Mouse (Mus musculus) midbrain, embryonic 14.5 days (tissue): ENCODE data around the gene Odf2. TPM values are rescaled to one million over a fixed set of nuclear protein-coding genes. Genes with fewer than 3 reads are reported as not detected.
"Not testable (repeated sequence)": the region's sequence is repeated elsewhere in the genome, so short reads cannot be mapped to it uniquely, and the experiment has no call there.

Experiments used
- ATAC-seq: fragments of 200-750 bp; cut with Nextera tagmentation; 2 replicates; pipeline ENCODE4 v1.8.0; 2017; ENCODE audit warnings: moderate number of reproducible peaks, moderate library complexity; ENCODE audit not compliant: low FRiP score, low TSS enrichment
- DNase-seq: peaks from one replicate; pipeline ENCODE4 v3.0.0-alpha.2; 2015
- H3K27ac ChIP-seq: fragments of 300-500 bp; sonication (generic); replicated peaks from 2 replicates; pipeline ENCODE4 v1.5.1; 2014; ENCODE audit warnings: mild to moderate bottlenecking, low read depth, low read length, moderate library complexity
- H3K27me3 ChIP-seq: fragments of 300-500 bp; sonication (generic); 2 replicates; pipeline ENCODE4 v1.6.1; 2014; ENCODE audit warnings: low read length, control low read depth, mixed read lengths; ENCODE audit not compliant: control insufficient read depth, insufficient read depth
- H3K36me3 ChIP-seq: fragments of 300-500 bp; sonication (generic); 2 replicates; pipeline ENCODE4 v1.6.1; 2014; ENCODE audit warnings: low read length, control low read depth; ENCODE audit not compliant: control insufficient read depth, insufficient read depth
- H3K4me1 ChIP-seq: fragments of 300-500 bp; sonication (generic); 2 replicates; pipeline ENCODE4 v1.6.1; 2014; ENCODE audit warnings: mild to moderate bottlenecking, antibody characterized with exemption, low read length, control low read depth; ENCODE audit not compliant: control insufficient read depth, insufficient read depth
- H3K4me2 ChIP-seq: fragments of 300-500 bp; sonication (generic); 2 replicates; pipeline ENCODE4 v1.6.1; 2014; ENCODE audit warnings: mild to moderate bottlenecking, low read length, moderate library complexity
- H3K4me3 ChIP-seq: fragments of 300-500 bp; sonication (generic); replicated peaks from 2 replicates; pipeline ENCODE4 v1.5.1; 2014; ENCODE audit warnings: low read depth, low read length
- H3K9ac ChIP-seq: fragments of 300-500 bp; sonication (generic); replicated peaks from 2 replicates; pipeline ENCODE4 v1.6.1; 2014; ENCODE audit warnings: mild to moderate bottlenecking, low read length, moderate library complexity
- H3K9me3 ChIP-seq: fragments of 300-500 bp; sonication (generic); 2 replicates; pipeline ENCODE4 v1.6.1; 2016; ENCODE audit warnings: low read length, control low read depth, mixed read lengths; ENCODE audit not compliant: control insufficient read depth
- WGBS: fragments of 180-500 bp; shearing (Covaris S2); extraction: QIAGEN DNeasy Blood & Tissue Kit; methylation state at CpG from one replicate; pipeline ENCODE4 v1.1.7; 2014; 5-methylcytosine and 5-hydroxymethylcytosine counted together
- polyA plus RNA-seq: library from polyadenylated mRNA; unstranded; fragments of >200 nt; fragmentation: Nextera tagmentation; extraction: Ambion mirVana; gene quantifications from 2 replicates; pipeline ENCODE4 v1.2.1, GENCODE M21; 2014

The Odf2 gene
- polyA plus RNA-seq, 1 experiment from 2014 or later, result 60.3 TPM

DNA sequence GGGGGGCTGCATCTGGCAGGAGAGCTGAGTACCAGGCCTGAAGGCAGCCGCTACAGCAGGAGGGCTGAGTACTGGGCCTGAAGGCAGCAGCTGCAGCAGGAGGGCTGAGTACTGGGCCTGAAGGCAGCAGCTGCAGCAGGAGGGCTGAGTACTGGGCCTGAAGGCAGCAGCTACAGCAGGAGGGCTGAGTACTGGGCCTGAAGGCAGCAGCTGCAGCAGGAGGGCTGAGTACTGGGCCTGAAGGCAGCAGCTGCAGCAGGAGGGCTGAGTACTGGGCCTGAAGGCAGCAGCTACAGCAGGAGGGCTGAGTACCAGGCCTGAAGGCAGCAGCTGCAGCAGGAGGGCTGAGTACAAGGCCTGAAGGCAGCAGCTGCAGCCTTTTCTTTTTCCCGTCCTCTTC is 19.1 kb downstream of the Odf2 start:
- DNase-seq, H3K4me2 ChIP-seq, ATAC-seq, H3K27me3 ChIP-seq, H3K9me3 ChIP-seq, H3K27ac ChIP-seq, H3K4me1 ChIP-seq, H3K9ac ChIP-seq, H3K4me3 ChIP-seq: not testable (repeated sequence)
- WGBS, result 87% methylated on average over 2 of the region's 2 CpGs
- H3K36me3 ChIP-seq, result peaks cover 86% of the 10 kb centered on the region

DNA sequence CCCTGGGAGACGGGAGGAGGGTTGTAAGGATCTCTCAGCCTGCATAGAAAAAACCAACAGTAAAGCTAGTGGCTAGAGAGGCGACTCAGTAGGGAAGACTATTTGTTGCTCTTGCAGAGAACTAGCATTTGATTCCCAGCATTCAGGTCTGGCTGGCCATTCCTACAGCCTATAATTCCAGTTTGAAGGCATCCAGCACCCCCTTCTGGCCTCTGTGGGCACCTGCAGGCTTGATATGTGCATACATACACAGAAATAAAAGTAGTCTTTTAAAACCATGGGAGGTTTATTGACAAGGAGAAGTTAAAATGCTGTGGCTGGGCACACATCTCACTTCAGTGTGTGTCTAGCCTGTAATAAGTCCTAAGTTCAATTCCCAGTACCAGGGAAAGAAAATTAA is 21.0 kb downstream of the Odf2 start:
- no peaks in the 10 kb centered on the region for H3K9me3 ChIP-seq
- no peak overlapping the region for H3K4me3 ChIP-seq
- no peak for ATAC-seq
- H3K4me2 ChIP-seq, result no peak overlapping the region
- WGBS, result 85% methylated on average over 2 of the region's 2 CpGs
- H3K36me3 ChIP-seq, result peaks cover 83% of the 10 kb centered on the region
- DNase-seq, result peak; percentile 16
- H3K4me1 ChIP-seq, result no peaks in the 10 kb centered on the region
- H3K27ac ChIP-seq, result no peak overlapping the region
- no peaks in the 10 kb centered on the region for H3K27me3 ChIP-seq
- no peak overlapping the region for H3K9ac ChIP-seq

DNA sequence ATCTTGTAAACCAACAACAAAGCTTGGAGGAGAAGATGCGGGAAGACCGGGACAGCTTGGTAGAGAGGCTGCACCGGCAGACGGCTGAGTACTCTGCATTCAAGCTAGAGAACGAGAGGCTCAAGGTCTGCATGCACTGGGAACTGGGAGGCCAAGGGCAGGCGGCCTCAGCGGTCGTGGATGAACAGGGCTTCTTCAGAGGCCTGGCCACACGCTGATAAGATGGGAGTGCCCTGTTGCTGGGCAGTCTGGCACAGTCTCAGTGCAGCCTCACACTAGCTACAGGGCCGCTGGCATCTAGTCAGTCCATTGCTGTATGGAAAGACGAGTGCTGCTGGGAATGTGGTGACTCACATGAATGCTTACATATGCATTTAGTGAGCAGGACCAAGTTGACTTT is 28.6 kb downstream of the Odf2 start:
- Histone ChIP-seq H3K27me3 (no peaks in the 10 kb centered on the region), H3K9ac (no peak overlapping the region), H3K4me2 (no peak overlapping the region), H3K27ac (no peak overlapping the region), H3K36me3 (peaks cover 89% of the 10 kb centered on the region), H3K4me1 (no peaks in the 10 kb centered on the region), H3K9me3 (no peaks in the 10 kb centered on the region), H3K4me3 (no peak overlapping the region)
- DNase-seq (no peak), ATAC-seq (no peak)
- WGBS, result 93% methylated on average over 11 of the region's 11 CpGs

- DNase-seq, result peak; percentile 41
- Histone ChIP-seq H3K4me2 (no peak overlapping the region), H3K27me3 (no peaks in the 10 kb centered on the region), H3K4me1 (no peaks in the 10 kb centered on the region), H3K9me3 (no peaks in the 10 kb centered on the region), H3K27ac (no peak overlapping the region), H3K9ac (no peak overlapping the region), H3K36me3 (peaks cover 94% of the 10 kb centered on the region), H3K4me3 (no peak overlapping the region)
- 68% methylated on average over 11 of the region's 11 CpGs for WGBS
- no peak for ATAC-seq
Observed at GRCm38 (mm10) chr2:29922011-29922410, 33.0 kb downstream of the Odf2 start.

DNA sequence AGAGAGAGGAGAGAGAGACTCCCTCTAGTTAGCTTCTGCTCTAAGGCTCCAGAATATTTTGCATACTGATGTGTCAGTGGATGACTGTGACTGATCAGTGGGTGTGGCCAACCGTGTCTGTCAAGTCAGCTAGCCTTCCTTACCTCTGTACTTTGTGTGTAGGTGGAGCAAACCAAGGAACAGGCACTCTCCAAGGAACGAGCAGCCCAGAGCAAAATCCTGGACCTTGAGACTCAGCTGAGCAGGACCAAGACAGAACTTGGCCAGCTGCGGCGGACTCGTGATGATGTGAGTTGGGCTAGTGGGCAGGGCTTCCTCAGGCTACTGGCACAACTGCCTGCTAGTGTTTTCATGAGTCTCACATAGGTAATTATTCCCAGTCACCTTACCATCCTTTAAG is 37.5 kb downstream of the Odf2 start:
- no peak overlapping the region for H3K27ac ChIP-seq
- H3K27me3 ChIP-seq, result no peaks in the 10 kb centered on the region
- H3K9me3 ChIP-seq, result no peaks in the 10 kb centered on the region
- 93% methylated on average over 5 of the region's 5 CpGs for WGBS
- DNase-seq (no peak), ATAC-seq (no peak)
- no peak overlapping the region for H3K4me2 ChIP-seq
- no peak overlapping the region for H3K9ac ChIP-seq
- no peaks in the 10 kb centered on the region for H3K4me1 ChIP-seq
- no peak overlapping the region for H3K4me3 ChIP-seq
- H3K36me3 ChIP-seq, result peaks cover 98% of the 10 kb centered on the region

GRCm38 (mm10) chr2:29930506-29930905 is 41.5 kb downstream of the Odf2 start:
- H3K9me3 ChIP-seq, result no peaks in the 10 kb centered on the region
- H3K27me3 ChIP-seq, result no peaks in the 10 kb centered on the region
- H3K9ac ChIP-seq, result no peak overlapping the region
- DNase-seq (no peak), ATAC-seq (no peak)
- H3K27ac ChIP-seq, result no peak overlapping the region
- no peaks in the 10 kb centered on the region for H3K4me1 ChIP-seq
- no peak overlapping the region for H3K4me3 ChIP-seq
- H3K36me3 ChIP-seq, result peaks cover 60% of the 10 kb centered on the region
- 93% methylated on average over 10 of the region's 10 CpGs for WGBS
- H3K4me2 ChIP-seq, result no peak overlapping the region

GRCm38 (mm10) chr2:29931194-29931593 is 42.2 kb downstream of the Odf2 start:
- H3K27me3 ChIP-seq, result no peaks in the 10 kb centered on the region
- 90% methylated on average over 6 of the region's 6 CpGs for WGBS
- H3K36me3 ChIP-seq, result peaks cover 53% of the 10 kb centered on the region
- no peak overlapping the region for H3K4me2 ChIP-seq
- H3K4me3 ChIP-seq, result no peak overlapping the region
- H3K9me3 ChIP-seq, result no peaks in the 10 kb centered on the region
- ATAC-seq (no peak), DNase-seq (no peak)
- H3K9ac ChIP-seq, result no peak overlapping the region
- peaks cover 4% of the 10 kb centered on the region for H3K4me1 ChIP-seq
- no peak overlapping the region for H3K27ac ChIP-seq

DNA sequence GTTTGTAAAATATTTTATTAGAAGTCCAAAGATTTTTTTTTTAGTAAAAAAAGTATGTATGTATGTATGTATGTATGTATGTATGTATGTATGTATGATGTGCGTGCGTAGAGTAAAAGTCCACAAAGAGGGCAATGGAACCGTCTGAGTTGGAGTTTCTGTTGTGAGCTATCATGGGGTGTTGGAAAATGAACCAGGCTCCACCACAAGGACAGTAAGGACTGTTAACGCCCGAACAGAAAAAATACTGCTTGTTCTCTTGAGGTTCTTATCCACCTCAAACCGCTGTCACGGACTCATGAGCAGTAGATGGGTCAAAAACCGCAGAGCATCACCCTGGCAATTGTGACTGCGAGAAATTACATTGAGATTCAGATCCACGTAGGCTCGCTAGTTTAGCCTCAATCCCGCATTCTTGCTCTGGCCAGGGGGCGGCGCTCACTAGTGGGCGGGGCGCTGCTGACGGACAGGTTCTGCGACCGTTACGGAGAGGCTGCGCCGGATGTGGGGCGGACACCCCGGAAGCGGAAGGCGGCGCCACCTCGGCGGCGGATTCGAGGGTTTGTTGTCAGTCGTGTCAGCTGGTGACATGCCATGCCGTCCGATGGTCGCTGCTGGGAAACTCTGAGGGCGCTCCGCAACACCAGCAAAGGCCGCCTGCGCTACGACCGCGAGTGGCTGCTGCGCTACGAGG is 46.0 kb downstream of the Odf2 start, which contains the start of gene Gle1:
Gle1 (plus strand) TSS at position 521 of the 694 bp plus-strand sequence.
- peak within 1 kb of the TSS; percentile 83 for H3K4me3 ChIP-seq
- H3K9ac ChIP-seq, result peak within 1 kb of the TSS; percentile 58
- peaks cover 44% of the 10 kb centered on the region for H3K36me3 ChIP-seq
- DNase-seq, result peak; percentile 98
- no peaks in the 10 kb centered on the region for H3K9me3 ChIP-seq
- peak within 1 kb of the TSS; percentile 70 for H3K4me2 ChIP-seq
- H3K27ac ChIP-seq, result peak within 1 kb of the TSS; percentile 83
- ATAC-seq, result peak; percentile 94
- 3% methylated on average over 44 of the region's 44 CpGs for WGBS
- no peaks in the 10 kb centered on the region for H3K27me3 ChIP-seq
- H3K4me1 ChIP-seq, result peaks cover 4% of the 10 kb centered on the region

DNA sequence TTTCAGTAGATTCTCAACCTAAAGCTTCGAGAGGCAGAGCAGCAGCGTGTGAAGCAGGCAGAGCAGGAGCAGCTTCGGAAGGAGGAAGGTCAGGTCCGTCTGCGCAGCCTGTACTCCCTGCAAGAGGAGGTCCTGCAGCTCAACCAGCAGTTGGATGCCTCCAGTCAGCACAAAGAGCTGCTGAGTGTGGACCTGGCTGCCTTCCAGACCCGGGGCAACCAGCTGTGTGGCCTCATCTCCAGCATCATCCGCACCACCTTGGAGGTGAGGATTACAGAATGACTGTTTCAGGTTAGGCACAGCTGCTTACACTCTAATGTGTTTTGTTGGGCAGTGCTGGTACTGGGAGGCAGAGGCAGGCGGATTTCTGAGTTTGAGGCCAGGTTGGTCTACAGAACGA is 51.1 kb downstream of the Odf2 start:
- Histone ChIP-seq H3K27me3 (no peaks in the 10 kb centered on the region), H3K27ac (no peak overlapping the region), H3K9ac (no peak overlapping the region), H3K4me2 (no peak overlapping the region), H3K4me1 (peaks cover 4% of the 10 kb centered on the region), H3K36me3 (peaks cover 77% of the 10 kb centered on the region), H3K9me3 (no peaks in the 10 kb centered on the region), H3K4me3 (no peak overlapping the region)
- 96% methylated on average over 9 of the region's 9 CpGs for WGBS
- DNase-seq (no peak), ATAC-seq (no peak)
